Mouse (Mus musculus): ENCODE data around the gene Gas2. TPM values are rescaled to one million over a fixed set of nuclear protein-coding genes. Genes with fewer than 3 reads are reported as not detected.

Gas2 gene
- total and polyA plus RNA-seq, 3 experiments: 2.3 to 4.3 (median 4.3) TPM

DNA sequence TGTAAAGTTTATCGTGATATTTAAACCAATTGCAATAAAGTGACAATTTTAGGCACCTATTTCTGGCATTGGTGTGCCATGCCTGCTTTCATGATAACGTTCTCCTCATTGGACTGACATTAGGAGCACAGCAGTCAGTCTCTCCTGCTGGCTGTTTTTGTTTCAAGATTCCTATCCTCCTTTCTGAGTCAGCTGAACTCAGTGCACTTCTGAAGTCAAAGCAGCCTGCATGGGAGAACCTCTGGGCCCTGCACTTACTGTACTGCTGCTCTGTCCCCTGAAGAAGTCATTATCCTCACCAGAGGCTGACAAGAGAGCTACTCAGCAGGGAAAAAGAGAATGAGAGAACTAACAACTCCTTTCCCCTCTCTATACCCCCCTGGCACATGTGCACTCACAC is 33.1 kb downstream of the Gas2 start:
- no peak for TF ChIP-seq CTCF (IDR thresholded peaks at IDR 0.05)
- TF ChIP-seq POLR2A (IDR thresholded peaks at IDR 0.05; ENCODE audit: insufficient read depth, low read depth, low read length): no peak
- TF ChIP-seq EP300 (IDR thresholded peaks at IDR 0.05; ENCODE audit: insufficient read depth, low read depth, low read length): no peak
- intact Hi-C loops (cut with DNase I): no loop called here
- H3K36me3 ChIP-seq (ENCODE audit: control insufficient read depth, insufficient read depth, low read length): no peaks in the 10 kb centered on the region
- no peaks in the 10 kb centered on the region; the same call in 1 of the 2 replicates for H3K79me2 ChIP-seq (replicated peaks; ENCODE audit: control insufficient read depth, insufficient read depth, low read length)
- no peaks in the 10 kb centered on the region for H3K27me3 ChIP-seq (ENCODE audit: control insufficient read depth, insufficient read depth, low read length)
- H3K4me1 ChIP-seq (ENCODE audit: control insufficient read depth, insufficient read depth, low read length): no peaks in the 10 kb centered on the region; the same call in 1 of the 2 replicates
- 51% methylated on average over 2 of the region's 2 CpGs for WGBS
- no peak for DNase-seq
- no peak overlapping the region for H3K4me3 ChIP-seq
- H3K27ac ChIP-seq: no peak overlapping the region
- no peak overlapping the region for H3K9ac ChIP-seq (ENCODE audit: low read depth, low read length)

DNA sequence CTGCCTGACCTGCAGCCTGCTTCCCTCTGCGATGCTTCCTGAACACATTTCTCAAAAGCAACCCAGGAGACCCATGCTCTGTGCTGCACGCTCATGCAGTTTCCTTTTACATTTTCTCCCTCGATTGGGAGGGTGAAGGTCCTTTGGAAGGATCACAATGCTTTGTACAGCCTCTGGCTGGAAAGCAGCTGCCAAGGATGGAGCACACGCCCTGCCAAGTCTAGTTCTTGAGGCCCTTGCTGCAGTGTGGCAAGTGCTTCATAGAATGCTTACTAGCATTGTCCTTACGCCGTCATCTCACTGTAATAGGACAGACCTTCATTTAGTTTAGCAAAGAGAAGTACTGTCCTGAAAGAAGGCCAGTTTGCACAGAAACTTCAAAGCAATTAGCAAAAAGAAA is 37.3 kb downstream of the Gas2 start:
- no peaks in the 10 kb centered on the region for H3K36me3 ChIP-seq (ENCODE audit: control insufficient read depth, insufficient read depth, low read length)
- intact Hi-C loops (cut with DNase I): no loop called here
- 57% methylated on average over 6 of the region's 6 CpGs for WGBS
- DNase-seq: no peak
- no peak overlapping the region for H3K4me3 ChIP-seq
- TF ChIP-seq POLR2A (IDR thresholded peaks at IDR 0.05; ENCODE audit: insufficient read depth, low read depth, low read length) (no peak), CTCF (IDR thresholded peaks at IDR 0.05) (no peak), EP300 (IDR thresholded peaks at IDR 0.05; ENCODE audit: insufficient read depth, low read depth, low read length) (no peak)
- no peak overlapping the region for H3K27ac ChIP-seq
- H3K4me1 ChIP-seq (ENCODE audit: control insufficient read depth, insufficient read depth, low read length): no peaks in the 10 kb centered on the region; the same call in 1 of the 2 replicates
- H3K9ac ChIP-seq (ENCODE audit: low read depth, low read length): no peak overlapping the region
- H3K27me3 ChIP-seq (ENCODE audit: control insufficient read depth, insufficient read depth, low read length): no peaks in the 10 kb centered on the region
- H3K79me2 ChIP-seq (replicated peaks; ENCODE audit: control insufficient read depth, insufficient read depth, low read length): no peaks in the 10 kb centered on the region

DNA sequence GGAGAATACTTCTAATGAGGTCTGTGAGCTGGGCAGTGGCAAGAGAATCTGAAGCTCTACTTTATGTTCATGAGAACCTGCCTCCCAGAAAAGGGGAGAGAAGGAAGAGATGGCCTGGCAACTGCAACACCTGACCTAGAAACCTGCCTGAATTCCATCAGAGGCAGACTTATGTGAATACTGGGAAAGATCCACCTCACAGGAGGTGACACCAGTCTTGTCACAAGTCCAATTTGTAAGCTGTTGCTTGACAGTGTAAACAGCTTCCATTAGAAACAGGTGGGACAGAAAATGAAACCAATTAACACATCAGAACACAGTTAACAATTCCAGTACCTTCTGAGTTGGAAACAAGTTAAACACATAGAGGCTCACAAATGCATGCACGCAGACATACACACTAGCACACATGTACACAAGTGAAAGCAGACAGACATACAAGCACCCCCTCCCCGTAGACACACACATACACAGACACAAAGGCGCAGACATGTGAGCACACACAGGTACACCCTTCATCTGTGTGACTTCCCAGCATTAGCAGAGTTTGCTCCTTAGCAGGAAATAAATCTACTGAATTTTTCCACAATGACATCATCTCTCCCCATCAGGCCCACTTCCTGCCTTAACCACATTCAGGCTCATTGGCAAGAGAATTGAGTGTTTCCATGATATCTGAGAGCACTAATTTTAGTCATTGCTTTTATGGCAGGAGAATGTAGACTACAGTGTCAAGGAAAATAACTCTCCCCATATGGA is 51.7 kb downstream of the Gas2 start:
- Histone ChIP-seq H3K4me1 (ENCODE audit: control insufficient read depth, insufficient read depth, low read length) (peaks cover 13% of the 10 kb centered on the region), H3K27ac (peak overlapping the region; percentile 61), H3K36me3 (ENCODE audit: control insufficient read depth, insufficient read depth, low read length) (peaks cover 6% of the 10 kb centered on the region), H3K9ac (ENCODE audit: low read depth, low read length) (peak overlapping the region; percentile 63), H3K27me3 (ENCODE audit: control insufficient read depth, insufficient read depth, low read length) (no peaks in the 10 kb centered on the region), H3K79me2 (replicated peaks; ENCODE audit: control insufficient read depth, insufficient read depth, low read length) (no peaks in the 10 kb centered on the region), H3K4me3 (no peak overlapping the region)
- DNase-seq: peak; percentile 9 to 21
- TF ChIP-seq CTCF (IDR thresholded peaks at IDR 0.05): no peak
- WGBS: 46% methylated on average over 3 of the region's 3 CpGs
- intact Hi-C loops (cut with DNase I): loop anchor here (2.0 to 5.0 kb wide), 2 partner anchors 33 to 51 kb away; partner anchors contain the start of genes Fancf and Gas2

DNA sequence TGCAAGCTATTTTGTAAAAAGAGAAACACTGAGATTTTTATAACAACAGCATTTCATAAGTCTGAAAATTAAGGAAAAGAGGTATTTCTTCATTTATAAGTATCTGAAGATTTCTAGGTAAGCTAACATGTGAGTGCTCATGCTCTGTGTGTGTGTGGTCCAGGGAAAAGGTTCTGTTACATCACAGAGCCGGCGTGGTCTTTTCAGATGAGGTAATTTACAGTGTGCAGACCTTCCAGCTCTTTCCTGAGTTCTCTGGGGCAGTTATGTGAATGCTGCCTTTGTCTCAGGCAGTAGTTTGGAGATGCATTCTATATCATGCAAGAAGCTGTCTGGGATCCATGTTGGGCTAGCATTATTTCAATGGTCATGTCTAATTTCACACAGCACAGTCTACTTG is 52.3 kb downstream of the Gas2 start:
- Histone ChIP-seq H3K27me3 (ENCODE audit: control insufficient read depth, insufficient read depth, low read length) (no peaks in the 10 kb centered on the region), H3K36me3 (ENCODE audit: control insufficient read depth, insufficient read depth, low read length) (peaks cover 6% of the 10 kb centered on the region), H3K4me3 (no peak overlapping the region), H3K27ac (peak overlapping the region; percentile 61), H3K79me2 (replicated peaks; ENCODE audit: control insufficient read depth, insufficient read depth, low read length) (no peaks in the 10 kb centered on the region), H3K9ac (ENCODE audit: low read depth, low read length) (no peak overlapping the region), H3K4me1 (ENCODE audit: control insufficient read depth, insufficient read depth, low read length) (peaks cover 13% of the 10 kb centered on the region)
- DNase-seq: no peak
- WGBS: 38% methylated on average over 2 of the region's 2 CpGs
- TF ChIP-seq EP300 (IDR thresholded peaks at IDR 0.05; ENCODE audit: insufficient read depth, low read depth, low read length) (no peak), POLR2A (IDR thresholded peaks at IDR 0.05; ENCODE audit: insufficient read depth, low read depth, low read length) (no peak), CTCF (IDR thresholded peaks at IDR 0.05) (no peak)
- intact Hi-C loops (cut with DNase I): loop anchor here (5.0 kb wide), 1 partner anchor 52 kb away; the partner anchor contains the start of genes Fancf and Gas2

DNA sequence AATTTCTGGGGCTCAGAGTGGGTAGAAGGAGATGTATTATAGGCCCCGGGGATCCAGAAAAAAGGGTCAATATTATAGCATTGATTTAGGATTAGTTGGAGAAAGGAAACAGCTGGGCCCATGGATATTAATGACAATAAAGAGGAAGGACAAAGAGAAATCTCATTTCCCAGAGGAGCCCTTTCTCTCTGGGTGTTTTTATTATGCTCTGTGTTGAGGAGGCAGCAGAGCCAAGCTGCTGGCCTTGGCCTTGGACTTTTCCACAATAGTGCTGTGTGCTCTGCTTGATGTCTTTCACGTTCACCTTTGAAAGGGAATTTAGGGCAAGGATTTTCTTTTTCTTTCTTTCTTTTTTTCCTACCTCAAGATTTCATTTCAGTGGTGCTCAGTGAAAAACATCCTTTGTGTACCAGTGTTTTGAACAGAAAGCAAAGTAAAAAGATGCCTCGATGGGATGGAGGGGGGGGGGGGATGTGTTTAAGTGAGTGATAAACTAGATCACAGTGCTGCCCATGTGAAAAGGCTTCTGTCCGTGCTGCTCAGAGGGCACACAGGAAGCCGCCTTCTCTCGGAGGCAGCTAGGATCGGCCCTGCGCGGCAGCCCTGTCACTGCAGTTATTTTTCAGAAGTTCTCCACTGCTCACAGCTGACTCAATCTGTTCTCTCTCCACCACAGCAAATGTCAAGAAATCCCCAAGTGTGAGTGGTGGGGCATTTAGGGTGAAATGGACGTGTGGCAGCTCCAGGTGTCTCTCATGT is 67.1 kb downstream of the Gas2 start:
- Histone ChIP-seq H3K4me1 (ENCODE audit: control insufficient read depth, insufficient read depth, low read length) (no peaks in the 10 kb centered on the region), H3K36me3 (ENCODE audit: control insufficient read depth, insufficient read depth, low read length) (no peaks in the 10 kb centered on the region), H3K79me2 (replicated peaks; ENCODE audit: control insufficient read depth, insufficient read depth, low read length) (no peaks in the 10 kb centered on the region), H3K27ac (no peak overlapping the region), H3K27me3 (ENCODE audit: control insufficient read depth, insufficient read depth, low read length) (no peaks in the 10 kb centered on the region), H3K4me3 (no peak overlapping the region), H3K9ac (ENCODE audit: low read depth, low read length) (0 out of 2 replicates have a peak overlapping the region, but pooled peaks have one; percentile 51)
- WGBS: 39% methylated on average over 10 of the region's 10 CpGs
- intact Hi-C loops (cut with DNase I): no loop called here
- TF ChIP-seq CTCF (IDR thresholded peaks at IDR 0.05) (no peak), POLR2A (IDR thresholded peaks at IDR 0.05; ENCODE audit: insufficient read depth, low read depth, low read length) (no peak), EP300 (IDR thresholded peaks at IDR 0.05; ENCODE audit: insufficient read depth, low read depth, low read length) (no peak)
- DNase-seq: no peak

DNA sequence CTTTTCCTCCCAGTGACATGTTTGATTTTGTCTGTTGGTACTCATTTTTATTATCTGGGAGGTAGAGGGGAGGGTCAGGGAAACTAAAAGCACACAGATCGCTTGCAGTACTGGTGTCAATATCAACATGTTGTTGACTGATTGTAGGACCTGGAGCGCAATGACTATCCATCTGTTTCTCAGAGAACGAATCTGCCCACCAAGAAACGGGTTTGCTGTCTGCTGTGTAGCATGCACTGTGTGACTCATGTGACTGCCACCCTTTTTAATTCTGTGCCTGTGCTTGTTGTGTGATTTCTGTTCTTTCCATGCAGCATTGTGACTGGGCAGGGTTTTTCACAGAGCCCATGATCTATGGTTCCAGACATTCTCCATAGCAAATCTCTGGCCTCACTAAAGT is 69.4 kb downstream of the Gas2 start:
- H3K4me3 ChIP-seq: no peak overlapping the region
- WGBS: 91% methylated on average over 4 of the region's 4 CpGs
- no peaks in the 10 kb centered on the region for H3K79me2 ChIP-seq (replicated peaks; ENCODE audit: control insufficient read depth, insufficient read depth, low read length)
- no peak overlapping the region for H3K9ac ChIP-seq (ENCODE audit: low read depth, low read length)
- TF ChIP-seq POLR2A (IDR thresholded peaks at IDR 0.05; ENCODE audit: insufficient read depth, low read depth, low read length): no peak
- no peaks in the 10 kb centered on the region for H3K4me1 ChIP-seq (ENCODE audit: control insufficient read depth, insufficient read depth, low read length)
- intact Hi-C loops (cut with DNase I): no loop called here
- no peaks in the 10 kb centered on the region for H3K27me3 ChIP-seq (ENCODE audit: control insufficient read depth, insufficient read depth, low read length)
- DNase-seq: no peak
- H3K27ac ChIP-seq: no peak overlapping the region
- H3K36me3 ChIP-seq (ENCODE audit: control insufficient read depth, insufficient read depth, low read length): no peaks in the 10 kb centered on the region
